Mouse (Mus musculus) lung, postnatal 0 days (tissue): ENCODE results near the gene Tas2r118. TPM values are rescaled to one million over a fixed set of nuclear protein-coding genes. Genes with fewer than 3 reads are reported as not detected.

ENCODE experiments used
- ATAC-seq: fragments of 200-750 bp; cut with Nextera tagmentation; 2 replicates; pipeline ENCODE4 v1.8.0; 2017; ENCODE audit warnings: moderate library complexity
- DNase-seq: peaks from one replicate; pipeline ENCODE4 v3.0.0-alpha.2; 2016; ENCODE audit warnings: low spot score
- H3K27ac ChIP-seq: fragments of 300-500 bp; sonication (generic); 2 replicates; pipeline ENCODE4 v1.5.1; 2014; ENCODE audit warnings: antibody characterized with exemption, mild to moderate bottlenecking, low read length, mixed read lengths
- H3K27me3 ChIP-seq: fragments of 300-500 bp; sonication (generic); replicated peaks from 2 replicates; pipeline ENCODE4 v1.6.1; 2014; ENCODE audit warnings: low read length, mixed read lengths; ENCODE audit not compliant: insufficient read depth
- H3K36me3 ChIP-seq: fragments of 300-500 bp; sonication (generic); 2 replicates; pipeline ENCODE4 v1.6.1; 2014; ENCODE audit warnings: low read length, mixed read lengths; ENCODE audit not compliant: insufficient read depth
- H3K4me1 ChIP-seq: fragments of 300-500 bp; sonication (generic); 2 replicates; pipeline ENCODE4 v1.6.1; 2014; ENCODE audit warnings: antibody characterized with exemption, low read depth, low read length, mixed read lengths; ENCODE audit not compliant: insufficient read depth
- H3K4me2 ChIP-seq: fragments of 300-500 bp; sonication (generic); replicated peaks from 2 replicates; pipeline ENCODE4 v1.6.1; 2014; ENCODE audit warnings: low read depth, mild to moderate bottlenecking, low read length, moderate library complexity, mixed read lengths
- H3K4me3 ChIP-seq: fragments of 300-500 bp; sonication (generic); 2 replicates; pipeline ENCODE4 v1.5.1; 2014; ENCODE audit warnings: low read depth, low read length
- H3K9ac ChIP-seq: fragments of 300-500 bp; sonication (generic); replicated peaks from 2 replicates; pipeline ENCODE4 v1.6.1; 2014; ENCODE audit warnings: low read depth, mild to moderate bottlenecking
- H3K9me3 ChIP-seq: fragments of 300-500 bp; sonication (generic); 2 replicates; pipeline ENCODE4 v1.6.1; 2016; ENCODE audit warnings: low read length, mixed read lengths
- CTCF ChIP-seq: IDR thresholded peaks from 2 replicates; pipeline ENCODE4 v1.5.1; 2016; ENCODE audit warnings: antibody characterized with exemption, mild to moderate bottlenecking
- EP300 ChIP-seq: IDR thresholded peaks from 2 replicates; pipeline ENCODE4 v1.6.1; 2016; ENCODE audit warnings: antibody characterized with exemption, mild to moderate bottlenecking, control low read depth
- WGBS: fragments of 180-500 bp; shearing (Covaris S2); extraction: QIAGEN DNeasy Blood & Tissue Kit; methylation state at CpG from one replicate; pipeline ENCODE4 v1.1.7; 2014; 5-methylcytosine and 5-hydroxymethylcytosine counted together
- polyA plus RNA-seq: library from polyadenylated mRNA; unstranded; fragments of >200 nt; fragmentation: Nextera tagmentation; extraction: Ambion mirVana; gene quantifications from 2 replicates; pipeline ENCODE4 v1.2.1, GENCODE M21; 2015

The Tas2r118 gene
- polyA plus RNA-seq, 1 experiment from 2014 or later, result not detected

DNA sequence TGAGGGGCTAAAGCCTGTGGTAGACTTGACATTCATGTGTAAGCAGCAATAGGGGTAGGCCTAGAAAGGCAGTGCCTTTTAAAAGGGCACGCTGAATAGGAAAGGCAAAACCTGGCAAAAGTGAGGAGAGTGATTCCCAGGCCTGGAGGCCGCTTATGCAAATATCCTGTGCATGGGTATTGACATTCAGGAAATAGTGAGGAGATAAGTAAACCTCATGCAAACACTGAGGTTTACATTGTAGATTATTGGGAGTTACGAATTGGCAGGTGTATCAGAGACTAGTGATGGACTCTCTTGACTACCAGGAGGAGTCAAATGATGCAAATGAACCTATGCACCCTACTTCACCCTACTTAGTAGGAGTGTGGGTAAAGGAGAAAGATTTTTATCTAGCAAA lies 3.9 kb downstream of the Tas2r118 start:
- no peak overlapping the region for H3K27ac ChIP-seq
- H3K9ac ChIP-seq, result no peak overlapping the region
- ATAC-seq, result no peak
- DNase-seq, result no peak
- H3K4me3 ChIP-seq, result no peak overlapping the region
- no peaks in the 10 kb centered on the region for H3K9me3 ChIP-seq
- H3K36me3 ChIP-seq, result no peaks in the 10 kb centered on the region
- WGBS, result 47% methylated on average over 3 of the region's 3 CpGs
- no peaks in the 10 kb centered on the region for H3K4me1 ChIP-seq
- H3K4me2 ChIP-seq, result no peak overlapping the region
- no peak for TF ChIP-seq CTCF
- no peak for TF ChIP-seq EP300
- H3K27me3 ChIP-seq, result no peaks in the 10 kb centered on the region

- Histone ChIP-seq H3K4me2 (no peak overlapping the region), H3K9ac (no peak overlapping the region), H3K36me3 (no peaks in the 10 kb centered on the region), H3K27ac (no peak overlapping the region), H3K4me1 (no peaks in the 10 kb centered on the region), H3K4me3 (no peak overlapping the region), H3K27me3 (no peaks in the 10 kb centered on the region), H3K9me3 (no peaks in the 10 kb centered on the region)
- TF ChIP-seq CTCF (no peak), EP300 (no peak)
- DNase-seq (no peak), ATAC-seq (no peak)
- 54% methylated on average over 1 of the region's 1 CpGs for WGBS
Measured at GRCm38 (mm10) chr6:23963741-23964140, 6.1 kb downstream of the Tas2r118 start.

GRCm38 (mm10) chr6:23940776-23941175 lies 29.1 kb downstream of the Tas2r118 start:
- ATAC-seq, result no peak
- H3K27ac ChIP-seq, result no peak overlapping the region
- no peaks in the 10 kb centered on the region for H3K27me3 ChIP-seq
- no peak for TF ChIP-seq CTCF
- no peaks in the 10 kb centered on the region for H3K9me3 ChIP-seq
- 74% methylated on average over 1 of the region's 1 CpGs for WGBS
- DNase-seq, result no peak
- H3K36me3 ChIP-seq, result no peaks in the 10 kb centered on the region
- H3K4me2 ChIP-seq, result no peak overlapping the region
- no peaks in the 10 kb centered on the region for H3K4me1 ChIP-seq
- H3K9ac ChIP-seq, result no peak overlapping the region
- no peak overlapping the region for H3K4me3 ChIP-seq

- DNase-seq (peak; percentile 26), ATAC-seq (no peak)
- H3K9me3 ChIP-seq, result no peaks in the 10 kb centered on the region
- H3K36me3 ChIP-seq, result no peaks in the 10 kb centered on the region
- no peak for TF ChIP-seq EP300
- TF ChIP-seq CTCF, result no peak
- WGBS, result 51% methylated on average over 2 of the region's 2 CpGs
- no peak overlapping the region for H3K27ac ChIP-seq
- H3K4me2 ChIP-seq, result no peak overlapping the region
- no peak overlapping the region for H3K4me3 ChIP-seq
- no peaks in the 10 kb centered on the region for H3K27me3 ChIP-seq
- H3K4me1 ChIP-seq, result no peaks in the 10 kb centered on the region
- no peak overlapping the region for H3K9ac ChIP-seq
Measured at GRCm38 (mm10) chr6:23938575-23939488, 31.0 kb downstream of the Tas2r118 start.

- no peak for DNase-seq
- no peak overlapping the region for H3K4me3 ChIP-seq
Measured at GRCm38 (mm10) chr6:23936414-23936813, 33.4 kb downstream of the Tas2r118 start.

DNA sequence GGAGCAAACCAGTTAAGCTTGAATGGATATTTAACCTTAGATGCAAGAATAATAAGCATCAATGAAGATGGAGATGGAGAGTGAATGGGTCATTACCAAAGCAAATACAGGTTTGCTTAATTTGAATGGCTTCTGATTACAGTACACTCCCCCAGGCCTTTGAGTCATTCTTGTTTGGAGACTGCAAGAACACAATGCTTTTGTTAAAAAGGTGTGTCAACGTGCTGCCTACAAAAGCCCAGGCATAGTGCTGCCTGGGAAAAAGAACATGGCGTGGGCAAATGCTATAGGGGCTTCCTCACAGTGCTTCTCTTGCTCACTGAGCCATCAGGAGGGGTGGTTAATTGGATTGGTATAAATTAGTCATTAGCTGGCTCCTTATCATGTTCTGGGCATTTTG lies 46.1 kb downstream of the Tas2r118 start:
- no peak for DNase-seq
- 64% methylated on average over 2 of the region's 2 CpGs for WGBS

More at GRCm38 (mm10) chr6:23936414-23936813, 33.4 kb downstream of the Tas2r118 start:
- Histone ChIP-seq H3K27me3 (no peaks in the 10 kb centered on the region), H3K4me1 (no peaks in the 10 kb centered on the region), H3K4me2 (no peak overlapping the region), H3K36me3 (no peaks in the 10 kb centered on the region), H3K9ac (no peak overlapping the region), H3K27ac (no peak overlapping the region), H3K9me3 (no peaks in the 10 kb centered on the region)
- ATAC-seq, result no peak
- TF ChIP-seq EP300 (no peak), CTCF (no peak)
- WGBS, result 68% methylated on average over 4 of the region's 4 CpGs

More for the DNA sequence above, 46.1 kb downstream of the Tas2r118 start:
- Histone ChIP-seq H3K36me3 (no peaks in the 10 kb centered on the region), H3K4me1 (no peaks in the 10 kb centered on the region), H3K9ac (no peak overlapping the region), H3K9me3 (no peaks in the 10 kb centered on the region), H3K4me3 (no peak overlapping the region), H3K27me3 (no peaks in the 10 kb centered on the region), H3K27ac (no peak overlapping the region), H3K4me2 (no peak overlapping the region)
- no peak for TF ChIP-seq EP300
- TF ChIP-seq CTCF, result no peak
- ATAC-seq, result no peak

Other genes with a start within 250 kb of the Tas2r118 start
- 8.0 and 10.2 TPM in 2 replicates for gene Cadps2, start 130.6 kb downstream of the Tas2r118 start, polyA plus RNA-seq
- not detected in 2 replicates for gene Slc13a1, start 198.0 kb upstream of the Tas2r118 start, polyA plus RNA-seq